Mouse (Mus musculus): ENCODE measurements around the gene Ncf4. TPM values are rescaled to one million over a fixed set of nuclear protein-coding genes. Genes with fewer than 3 reads are reported as not detected.

Ncf4 gene
- total RNA-seq (2014; fragmentation: Nextera tagmentation): 2.9 and 6.6 TPM in 2 replicates
- 4.8 TPM in 2 replicates for total RNA-seq (2017)

DNA sequence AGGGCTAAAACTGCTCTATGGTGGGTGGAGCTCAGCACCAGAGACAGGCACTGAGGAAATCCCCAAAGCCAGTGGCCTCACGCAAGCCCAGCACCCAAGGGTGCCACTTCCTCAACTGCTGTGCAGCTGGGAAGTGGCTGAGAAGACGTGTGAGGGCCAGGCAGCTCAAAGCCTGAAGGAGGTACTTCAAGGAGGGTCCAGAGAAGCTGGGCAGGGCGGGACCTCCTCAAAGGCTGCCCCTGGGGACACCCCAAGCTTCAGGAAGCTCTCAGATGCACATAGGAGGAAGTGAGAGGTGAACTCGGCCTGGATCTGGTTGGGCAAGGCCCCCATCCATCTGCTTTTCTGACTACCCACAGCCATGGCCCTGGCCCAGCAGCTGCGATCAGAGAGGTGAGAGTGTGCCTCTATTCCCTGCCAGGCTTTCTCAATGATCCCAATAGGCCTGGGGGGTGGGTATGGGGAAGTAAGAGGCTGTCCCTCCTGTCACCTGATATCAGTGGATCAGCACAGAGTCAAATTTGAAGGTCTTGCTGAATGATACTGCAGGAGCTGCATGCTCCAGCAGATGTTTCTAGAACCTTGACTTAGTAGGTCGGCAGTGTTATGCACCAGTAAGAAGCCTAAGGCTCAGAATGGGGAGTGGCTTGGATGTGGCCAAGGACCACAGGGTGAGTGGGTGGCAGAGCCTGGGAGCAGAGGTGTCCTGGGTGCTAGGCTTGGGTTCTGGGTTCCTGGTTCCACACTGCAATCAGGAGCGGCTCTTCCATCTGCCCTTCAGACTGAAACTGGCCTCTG lies at the start of gene Ncf4:
TSS of gene Ncf4 (plus strand) at position 107 of the 798 bp plus-strand sequence.
- ATAC-seq (replicated peaks; ENCODE audit: low FRiP score, low TSS enrichment, poor library complexity, severe bottlenecking): 0 out of 2 replicates have a peak, but pooled peaks have one; percentile 35

DNA sequence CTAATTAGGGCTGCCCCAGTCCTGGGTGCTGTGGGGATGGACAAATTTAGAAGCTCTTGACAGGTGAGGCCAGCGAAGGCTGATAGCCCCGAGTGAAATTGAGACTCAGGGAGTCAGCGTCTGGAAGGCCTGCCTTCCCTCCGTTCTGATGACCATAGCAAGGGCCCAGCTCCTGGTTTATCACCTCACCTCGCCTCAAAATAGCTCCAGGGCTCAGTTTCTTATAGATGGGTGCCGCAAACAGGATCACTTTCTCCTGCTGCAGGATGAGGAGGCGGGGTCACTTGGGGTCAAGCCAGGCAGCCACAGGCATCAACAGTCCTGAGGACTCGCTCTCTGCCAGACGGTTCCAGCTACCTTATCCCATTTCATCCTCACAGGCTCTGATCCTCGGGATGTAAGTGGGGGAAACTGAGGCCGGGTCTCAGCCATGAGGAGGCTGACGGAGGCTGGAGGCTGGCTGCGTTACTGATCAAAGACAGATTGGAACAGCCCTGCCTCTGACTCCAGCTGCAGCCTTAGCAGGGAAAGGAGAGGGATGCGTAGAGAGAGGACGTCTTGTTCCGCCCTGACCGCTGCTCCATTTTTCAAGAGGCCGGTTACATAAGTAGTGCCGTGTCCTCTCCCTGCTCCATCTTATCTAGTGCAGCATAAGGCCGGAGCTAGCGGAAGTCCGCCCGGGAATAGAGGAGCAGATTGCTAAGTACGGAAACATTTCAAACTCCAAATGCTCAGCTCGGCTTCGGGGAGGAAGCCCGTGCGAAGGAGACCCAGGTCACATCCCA lies 49.3 kb upstream of the Ncf4 start:
- ATAC-seq (replicated peaks; ENCODE audit: low FRiP score, low TSS enrichment, poor library complexity, severe bottlenecking): no peak

DNA sequence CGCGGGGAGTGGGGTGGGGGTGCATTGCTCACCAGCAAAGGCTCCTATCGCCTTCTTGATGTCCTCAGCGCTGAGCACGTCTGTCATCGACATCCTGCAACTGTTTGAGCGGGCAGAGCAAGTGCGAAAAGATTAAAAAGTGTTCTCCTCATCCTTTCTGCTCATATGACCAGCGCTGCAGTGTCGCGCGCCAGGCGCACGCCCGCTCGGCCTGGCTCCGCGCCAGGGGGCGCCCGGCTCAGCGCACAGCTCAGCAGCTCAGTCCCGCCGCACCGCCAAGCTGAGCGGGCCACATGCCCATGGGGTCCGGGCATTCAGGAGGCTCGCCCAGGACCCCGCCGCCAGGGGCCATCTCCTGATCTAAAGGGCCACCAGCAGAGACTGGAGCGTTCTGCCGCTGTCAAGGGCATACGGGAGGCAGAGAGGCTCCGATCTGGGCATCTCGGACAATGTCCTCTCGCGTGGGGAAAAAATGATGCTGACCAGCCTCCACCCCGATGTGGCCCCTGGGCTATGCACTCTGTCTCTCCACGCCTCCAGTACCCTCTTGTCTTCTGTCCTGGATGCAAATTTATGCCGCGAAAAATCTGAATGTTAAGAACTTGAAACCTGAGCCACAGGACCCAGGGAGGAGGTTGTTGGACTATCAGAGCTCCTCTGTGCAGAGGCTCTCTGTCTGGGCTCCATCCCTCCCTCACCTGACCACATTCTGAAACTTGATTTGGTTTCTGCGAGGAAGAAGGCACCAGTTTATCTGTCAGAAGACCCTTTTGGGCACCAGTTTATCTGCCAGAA lies 40.4 kb upstream of the Ncf4 start:
- ATAC-seq (replicated peaks; ENCODE audit: low FRiP score, low TSS enrichment, poor library complexity, severe bottlenecking): no peak

DNA sequence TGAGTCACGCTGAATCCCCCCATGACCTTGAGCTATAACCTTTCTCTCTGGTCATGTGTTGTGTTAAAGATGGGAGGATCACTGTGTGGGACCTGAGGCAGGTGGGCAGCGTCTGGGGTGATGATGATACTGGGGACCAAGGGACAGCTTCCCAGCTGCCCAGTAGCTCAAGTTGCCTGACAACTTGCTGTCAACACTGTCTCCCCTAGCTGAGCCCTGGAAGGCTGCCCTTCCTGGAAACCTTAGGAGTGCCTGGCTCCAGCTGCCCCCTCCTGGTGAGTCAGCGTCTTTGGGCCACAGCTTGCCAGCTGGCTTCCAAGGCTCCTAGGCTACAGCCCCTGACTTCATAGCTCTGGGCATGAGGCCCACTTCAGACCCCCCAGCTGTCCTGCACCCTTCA lies 39.4 kb upstream of the Ncf4 start:
- ATAC-seq (replicated peaks; ENCODE audit: low FRiP score, low TSS enrichment, poor library complexity, severe bottlenecking): no peak

DNA sequence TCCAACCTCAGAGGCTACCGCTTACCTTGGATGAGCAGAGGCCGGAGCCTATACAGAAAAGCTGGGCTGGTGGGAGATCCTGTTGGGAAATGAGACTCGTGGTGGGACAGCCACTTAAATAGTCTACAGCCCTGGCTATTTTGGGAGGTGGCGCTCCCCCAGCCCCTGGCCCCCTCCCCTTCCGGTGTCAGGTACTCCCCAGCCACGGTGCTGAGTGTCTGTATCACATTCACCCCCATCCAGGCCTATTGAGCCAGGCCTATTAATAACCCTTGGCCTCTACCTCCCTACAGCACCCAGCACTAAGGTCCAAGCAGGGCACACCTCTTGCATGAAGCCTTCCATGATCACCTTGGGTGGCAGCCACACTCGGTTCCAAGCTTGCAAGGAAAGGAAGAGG lies 38.3 kb upstream of the Ncf4 start, which contains the start of gene Pvalb:
TSS of gene Pvalb (minus strand) at position 89 of the 400 bp plus-strand sequence.
- no peak for ATAC-seq (replicated peaks; ENCODE audit: low FRiP score, low TSS enrichment, poor library complexity, severe bottlenecking)

DNA sequence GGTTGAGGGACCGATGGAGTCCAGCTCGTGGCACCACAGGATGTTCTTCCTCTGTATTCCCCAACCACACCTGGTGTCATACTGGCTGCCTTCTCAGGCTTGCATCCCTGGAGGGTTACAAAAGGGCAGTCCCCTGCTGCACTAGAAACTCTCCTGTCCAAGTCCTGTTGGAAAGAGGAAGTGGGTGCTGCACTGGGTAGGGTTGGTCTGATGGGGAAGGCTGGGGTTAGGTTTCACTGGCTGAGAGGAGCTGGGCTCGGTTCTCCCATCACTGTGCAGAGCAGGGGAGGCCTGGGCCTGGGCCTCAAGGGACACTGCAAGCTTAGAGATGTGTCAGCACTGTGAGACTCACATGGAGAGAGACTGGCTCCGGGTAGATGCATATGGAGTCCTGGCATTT lies 34.4 kb upstream of the Ncf4 start:
- no peak for ATAC-seq (replicated peaks; ENCODE audit: low FRiP score, low TSS enrichment, poor library complexity, severe bottlenecking)

DNA sequence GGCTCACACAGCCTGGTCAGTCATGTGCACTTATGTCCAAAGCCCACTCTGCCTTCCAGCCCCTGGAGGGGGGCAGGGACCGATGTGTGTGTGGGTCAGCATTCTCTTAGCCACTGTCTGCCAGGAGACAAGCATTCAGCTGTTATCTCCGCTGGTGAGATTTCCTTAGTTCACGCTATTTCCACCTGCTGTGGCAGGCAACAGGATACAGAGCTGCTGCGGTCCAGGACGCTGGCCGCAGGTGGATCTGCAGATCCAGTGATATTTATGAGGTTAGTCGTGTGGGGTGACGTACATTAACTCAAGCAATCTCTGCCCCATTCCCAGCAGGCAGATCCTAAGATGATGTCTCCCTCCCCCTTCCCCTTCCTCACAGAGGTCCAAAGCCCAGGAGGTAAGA lies 33.2 kb upstream of the Ncf4 start:
- no peak for ATAC-seq (replicated peaks; ENCODE audit: low FRiP score, low TSS enrichment, poor library complexity, severe bottlenecking)

DNA sequence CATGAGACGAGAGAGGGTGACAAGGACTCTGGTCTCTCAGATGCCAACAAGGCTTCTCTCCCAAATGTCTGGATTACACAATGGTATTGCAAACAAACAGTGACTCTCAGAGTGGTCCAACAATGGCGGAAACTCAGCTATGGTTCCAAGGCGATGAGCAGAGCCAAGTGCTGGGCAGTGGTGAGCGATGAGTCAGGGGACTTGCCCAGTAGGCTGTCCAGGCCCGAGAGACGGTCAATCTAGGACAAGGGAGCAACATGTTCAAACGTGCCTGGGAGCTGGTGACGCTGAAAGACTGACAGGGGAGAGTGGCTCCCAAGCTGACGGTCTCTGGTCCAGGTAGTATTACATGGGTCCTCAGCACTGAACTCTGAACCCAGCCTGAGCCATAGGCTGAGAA lies 29.3 kb upstream of the Ncf4 start:
- ATAC-seq (replicated peaks; ENCODE audit: low FRiP score, low TSS enrichment, poor library complexity, severe bottlenecking): no peak

DNA sequence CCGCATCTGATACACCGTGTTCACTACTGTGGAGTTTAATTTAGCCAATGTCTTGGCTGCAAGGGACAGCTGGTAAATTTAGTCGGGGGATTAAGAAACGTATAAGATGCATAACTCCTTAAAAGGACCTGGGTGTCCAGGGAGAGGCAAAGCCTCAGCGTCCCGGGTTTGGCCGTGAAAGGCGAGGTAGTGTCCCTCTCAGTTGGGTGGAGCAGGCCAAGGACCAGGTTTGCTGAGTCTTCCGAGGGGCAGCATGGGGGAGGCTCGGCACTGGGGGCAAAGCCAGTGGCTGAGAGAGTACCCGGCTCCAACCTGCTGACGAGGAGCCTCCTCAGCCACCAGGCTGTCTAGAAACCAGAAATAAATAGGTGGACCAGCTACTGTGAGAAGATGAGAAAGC lies 16.8 kb upstream of the Ncf4 start:
- ATAC-seq (replicated peaks; ENCODE audit: low FRiP score, low TSS enrichment, poor library complexity, severe bottlenecking): no peak

DNA sequence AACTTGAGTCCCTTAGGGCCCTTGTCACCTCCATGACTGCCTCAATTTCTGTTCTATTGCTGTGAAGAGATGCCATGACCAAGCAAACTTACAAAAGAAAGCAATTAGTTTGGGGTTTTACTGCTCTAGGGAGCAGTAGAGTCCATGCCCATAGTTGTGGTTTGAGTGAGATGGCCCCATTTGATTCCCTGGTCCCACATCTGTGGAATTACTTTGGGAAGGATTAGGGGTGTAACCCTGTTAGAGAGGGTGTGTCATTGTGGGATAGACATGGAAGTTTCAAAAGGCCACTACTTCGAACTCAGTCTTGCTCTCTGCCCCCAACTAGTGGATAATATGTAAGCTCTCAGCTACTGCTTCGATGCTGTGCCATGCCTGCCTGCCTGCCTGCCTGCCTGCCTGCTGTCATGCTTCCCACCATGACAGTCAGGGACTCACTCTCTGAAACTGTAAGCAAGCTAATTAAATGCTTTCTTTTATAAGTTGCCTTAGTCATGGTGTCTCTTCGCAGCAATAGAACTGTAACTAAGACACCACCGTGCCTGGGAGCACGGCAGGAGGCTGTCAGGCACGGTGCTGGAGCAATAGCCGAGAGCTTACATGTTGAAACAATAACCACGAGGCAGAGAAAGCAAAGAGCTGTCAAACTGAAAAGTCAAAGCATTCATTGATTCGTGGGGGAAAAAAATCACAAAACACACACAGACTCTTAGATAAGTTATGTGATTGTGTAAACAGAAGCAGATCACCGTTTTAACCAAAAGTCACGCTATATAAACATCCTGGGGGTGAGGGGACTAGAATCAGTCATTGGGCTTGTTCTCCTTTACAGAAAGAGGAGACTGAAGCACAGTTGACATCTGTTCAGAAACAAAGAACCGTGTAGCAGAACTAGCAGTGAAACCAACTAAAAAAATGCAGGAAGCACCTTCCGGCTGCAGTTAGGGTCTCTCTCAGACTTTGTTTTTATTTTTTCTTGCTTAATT lies 13.0 kb upstream of the Ncf4 start:
- ATAC-seq (replicated peaks; ENCODE audit: low FRiP score, low TSS enrichment, poor library complexity, severe bottlenecking): no peak

DNA sequence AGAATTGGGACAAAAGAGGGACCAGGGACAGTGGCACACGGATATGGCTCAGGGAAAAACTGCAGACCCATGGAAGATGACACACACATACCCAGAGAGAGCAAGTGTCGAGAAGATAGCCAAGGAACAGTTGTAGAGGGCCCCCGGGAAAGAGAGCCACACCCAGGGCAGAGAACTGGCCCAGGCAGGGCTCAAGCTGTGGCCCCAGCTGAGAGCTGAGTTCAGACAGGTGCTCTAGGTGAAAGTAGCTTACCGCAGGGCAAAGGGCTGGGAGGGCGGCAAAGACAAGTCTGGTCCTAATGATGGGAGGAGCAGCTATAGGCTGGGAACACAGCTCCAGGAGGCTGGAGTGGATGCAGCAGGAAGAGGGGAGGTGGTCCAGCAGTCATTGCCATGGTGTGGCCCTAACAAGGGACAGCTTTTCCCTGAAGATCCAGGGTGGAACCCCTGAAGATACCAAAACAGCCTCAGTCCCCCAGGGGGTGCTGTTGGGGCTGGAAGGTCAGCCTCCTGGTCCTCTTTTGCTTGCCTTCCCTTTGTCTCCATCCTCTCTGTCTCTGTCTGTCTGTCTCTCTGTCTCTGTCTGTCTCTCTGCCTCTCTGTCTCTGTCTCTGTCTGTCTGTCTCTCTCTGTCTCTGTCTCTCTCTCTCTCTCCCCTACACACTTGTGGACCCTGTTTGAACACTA lies 9.6 kb upstream of the Ncf4 start:
- ATAC-seq (replicated peaks; ENCODE audit: low FRiP score, low TSS enrichment, poor library complexity, severe bottlenecking): no peak

DNA sequence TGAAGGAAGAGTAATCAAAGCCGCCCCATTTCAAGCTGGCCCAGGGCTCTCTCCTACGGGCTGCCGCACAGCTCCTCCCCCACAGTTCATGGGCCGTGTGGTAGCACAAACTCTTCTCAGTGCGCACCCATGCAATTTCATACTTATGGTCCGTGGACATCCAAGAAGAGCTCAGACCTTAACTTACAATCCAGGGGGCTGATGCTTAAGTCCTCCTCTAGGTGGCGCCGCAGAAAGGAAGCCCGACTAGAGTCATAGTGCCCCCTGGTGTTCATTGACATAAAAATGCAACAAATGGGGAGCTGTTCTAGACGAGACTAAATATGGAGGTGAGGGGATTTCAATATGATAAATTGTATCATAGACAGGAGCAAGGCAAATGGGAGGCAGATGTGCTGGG lies 5.1 kb upstream of the Ncf4 start:
- peak; percentile 75 for ATAC-seq (replicated peaks; ENCODE audit: low FRiP score, low TSS enrichment, poor library complexity, severe bottlenecking)

DNA sequence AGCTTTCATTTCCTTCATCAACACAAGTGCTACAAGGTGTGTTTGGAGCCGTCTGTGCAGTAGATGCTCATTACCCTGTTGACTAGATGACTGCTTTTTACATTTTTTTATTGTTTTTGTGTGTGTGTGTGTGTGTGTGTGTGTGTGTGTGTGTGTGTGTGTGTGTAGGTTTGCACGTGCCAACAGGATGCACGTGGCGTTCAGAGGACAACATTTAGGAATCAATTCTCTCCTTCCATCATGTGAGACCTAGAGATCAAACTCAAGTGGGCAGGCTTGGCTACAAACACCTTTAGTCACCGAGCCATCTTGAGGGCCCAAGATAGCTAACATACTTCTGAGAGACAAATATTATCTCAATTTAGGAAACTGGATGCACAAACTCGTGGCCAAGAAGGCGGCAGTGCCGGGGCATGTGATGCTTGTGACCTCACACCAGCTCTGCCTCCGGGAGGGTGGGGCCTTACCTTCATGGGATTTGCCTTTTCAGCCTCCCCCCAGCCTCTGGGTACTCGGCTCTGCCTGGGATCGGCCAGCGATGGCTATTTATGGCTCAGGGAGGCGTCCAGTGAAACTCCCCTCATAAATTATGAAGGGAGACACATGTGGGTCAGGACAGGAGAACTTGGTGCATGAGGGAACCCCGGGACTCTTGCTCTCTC lies 4.5 kb upstream of the Ncf4 start:
- no peak for ATAC-seq (replicated peaks; ENCODE audit: low FRiP score, low TSS enrichment, poor library complexity, severe bottlenecking)

DNA sequence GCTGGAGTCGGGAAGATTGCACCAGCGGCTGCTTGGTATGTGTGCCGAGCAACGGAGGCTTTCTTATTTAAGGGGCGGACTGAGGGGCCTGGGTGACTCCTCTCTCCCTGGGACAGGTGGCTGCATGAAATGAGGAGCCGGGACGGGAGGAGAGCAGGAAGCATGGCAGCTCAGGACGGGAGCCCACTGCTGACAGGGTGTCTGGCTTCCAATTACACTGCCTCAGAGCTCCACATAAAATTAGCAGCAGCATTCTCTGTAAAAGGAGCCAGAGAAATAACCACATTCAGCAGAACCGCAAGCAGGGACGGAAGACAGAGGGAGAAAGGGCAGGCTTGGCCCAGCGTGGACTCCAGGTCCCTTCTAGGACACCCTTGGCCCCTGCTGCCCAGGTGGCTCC lies 3.3 kb upstream of the Ncf4 start:
- ATAC-seq (replicated peaks; ENCODE audit: low FRiP score, low TSS enrichment, poor library complexity, severe bottlenecking): no peak

DNA sequence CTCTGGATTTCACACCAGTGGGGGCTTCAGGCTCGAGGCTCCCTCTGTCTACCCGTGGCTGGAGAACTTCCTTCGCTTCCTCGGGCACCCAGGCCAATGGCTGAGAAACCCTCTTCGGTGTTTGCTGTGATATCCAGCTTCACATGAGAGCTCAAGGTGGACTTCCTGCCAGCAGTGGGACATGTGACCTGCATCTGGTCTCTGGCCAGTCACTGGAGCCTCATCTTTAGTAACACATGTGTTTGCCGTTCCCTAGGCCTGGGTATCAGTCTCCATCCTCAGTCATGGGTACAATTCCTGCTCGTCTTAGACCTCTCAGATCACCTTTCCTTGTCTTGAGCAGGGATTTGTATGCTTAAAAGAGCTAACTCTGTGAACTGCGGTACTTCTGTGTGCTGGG lies 1.5 kb upstream of the Ncf4 start:
- ATAC-seq (replicated peaks; ENCODE audit: low FRiP score, low TSS enrichment, poor library complexity, severe bottlenecking): no peak

DNA sequence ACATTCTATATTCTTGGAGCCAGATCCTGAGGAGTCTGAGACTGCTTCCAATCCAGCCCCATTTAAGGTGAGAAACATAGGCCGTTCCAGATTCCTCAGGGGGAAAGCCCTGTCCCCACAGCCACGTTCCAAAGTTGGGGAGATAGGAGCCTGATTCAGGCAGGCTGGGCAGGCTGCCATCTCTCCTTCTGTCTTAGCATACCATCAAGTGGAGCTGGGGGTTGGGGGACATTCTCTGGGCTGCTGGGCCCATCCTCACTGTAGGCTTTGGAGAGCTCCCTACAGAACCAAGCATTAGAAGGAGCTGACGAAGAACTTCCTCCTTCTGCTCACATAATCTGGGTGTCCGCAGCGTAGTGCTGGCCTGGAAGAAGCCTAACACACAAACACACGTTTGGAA lies 827 bp upstream of the Ncf4 start:
- ATAC-seq (replicated peaks; ENCODE audit: low FRiP score, low TSS enrichment, poor library complexity, severe bottlenecking): no peak

DNA sequence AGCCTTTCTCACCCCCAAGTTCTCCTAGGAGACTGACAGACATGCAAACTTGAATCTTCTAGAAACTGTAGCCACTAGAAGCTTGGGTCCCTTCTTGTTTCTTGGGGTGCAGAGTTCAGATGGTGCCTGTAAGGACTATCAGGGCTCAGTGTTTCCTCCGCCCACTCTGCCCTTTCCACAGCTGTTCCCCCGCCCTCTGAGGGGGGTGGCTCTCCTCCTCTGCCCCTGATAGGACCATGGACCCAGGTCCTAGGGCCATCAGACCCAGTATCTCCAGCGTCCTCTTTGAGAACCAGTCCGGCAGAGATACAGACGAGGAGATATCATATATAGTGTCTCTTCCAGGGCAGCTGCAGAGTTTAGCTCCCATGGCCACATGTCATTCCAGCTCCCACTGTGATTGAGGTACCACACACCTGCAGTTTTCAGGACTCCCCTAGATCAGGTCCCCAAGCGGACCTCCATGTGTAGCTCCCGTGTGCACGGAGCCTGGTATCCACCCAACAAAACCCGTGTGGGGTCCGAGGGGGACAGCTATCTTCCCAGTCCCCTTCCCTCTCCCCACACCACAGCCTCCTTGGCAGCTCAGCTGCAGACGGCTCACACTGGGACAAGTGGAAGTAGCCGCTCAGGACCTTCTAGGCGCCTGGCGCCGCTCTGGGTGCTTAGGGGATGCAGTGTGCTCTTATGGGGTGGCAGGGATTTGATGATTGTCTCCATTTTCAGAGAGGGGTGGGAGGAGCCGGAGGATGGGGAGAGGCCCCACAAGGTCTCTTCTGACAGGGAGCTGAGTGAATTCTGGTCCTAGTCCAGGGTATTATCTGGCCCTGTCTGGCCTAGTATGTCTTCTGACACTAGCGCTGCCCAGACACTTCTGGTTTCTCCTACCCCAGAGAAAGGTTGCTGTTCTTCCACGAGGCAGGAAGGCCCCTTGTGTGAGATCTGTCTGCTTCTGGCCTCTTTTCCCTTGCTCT lies 1.8 kb downstream of the Ncf4 start:
- ATAC-seq (replicated peaks; ENCODE audit: low FRiP score, low TSS enrichment, poor library complexity, severe bottlenecking): no peak

All from megakaryocyte-erythroid progenitor cell, adult 5-6 weeks (primary cell).